Comparison of ENCODE assay signal across 11 mouse cellular contexts in the genomic region with DNA sequence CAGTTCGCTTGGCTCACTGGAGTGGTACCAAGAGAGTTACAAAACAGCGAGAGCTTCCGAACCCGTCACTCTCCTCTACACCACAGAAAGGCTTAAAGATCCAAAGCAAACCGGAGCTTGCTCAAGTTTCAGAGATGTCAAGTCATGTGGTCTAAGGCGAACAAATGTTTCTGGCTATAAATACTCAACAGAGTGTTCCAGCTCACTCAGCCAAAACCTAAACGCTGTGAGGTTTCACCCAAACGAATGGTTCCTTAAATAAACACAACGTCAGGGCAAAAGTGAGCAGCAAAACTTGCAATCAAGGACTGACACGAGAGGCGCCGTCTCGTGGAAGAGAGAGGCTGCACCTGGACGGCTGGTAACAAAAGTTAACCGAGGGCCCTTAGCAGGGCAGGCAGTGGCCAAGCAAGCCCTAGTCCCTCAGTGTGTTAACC.
DNase-seq lines count a peak whose midpoint lies in the region; ATAC-seq and TF ChIP-seq lines count a peak whose summit lies in the region.
"Had no signal": no experiment of that assay in that cellular context is flagged by ENCODE, and none has a peak within 500 bp of the region (broad histone marks: within the 10 kb centered on the region; RNA-seq: fewer than 3 reads in every experiment).

No protein-coding gene starts in this region.

- no peaks in the 10 kb centered on the region for H3K27me3 ChIP-seq in forebrain, postnatal 0 days (ENCODE audit: insufficient read depth, low read length)
- H3K27me3 ChIP-seq in forebrain, embryonic 13.5 days: no peaks in the 10 kb centered on the region
- H3K27me3 ChIP-seq in liver, postnatal 0 days (ENCODE audit: insufficient read depth, low read length): no peaks in the 10 kb centered on the region
- H3K27me3 ChIP-seq in liver, embryonic 11.5 days (replicated peaks; ENCODE audit: control insufficient read depth, insufficient read depth, low read length): no peaks in the 10 kb centered on the region
- H3K27me3 ChIP-seq: forebrain, embryonic 12.5 days; midbrain, embryonic 13.5 days had no signal

- H3K4me2 ChIP-seq in forebrain, postnatal 0 days (ENCODE audit: low read depth): no peak overlapping the region
- no peak overlapping the region for H3K4me2 ChIP-seq in forebrain, embryonic 13.5 days
- H3K4me2 ChIP-seq in liver, postnatal 0 days (ENCODE audit: low read depth, low read length): no peak overlapping the region
- no peak overlapping the region for H3K4me2 ChIP-seq in liver, embryonic 11.5 days
- H3K4me2 ChIP-seq: forebrain, embryonic 12.5 days; midbrain, embryonic 13.5 days had no signal

- peak; percentile 59; the same call in 1 of the 2 replicates for ATAC-seq in forebrain, postnatal 0 days
- ATAC-seq in forebrain, embryonic 13.5 days: no peak
- ATAC-seq in liver, postnatal 0 days: peak; percentile 62
- no peak for ATAC-seq in liver, embryonic 11.5 days (replicated peaks; ENCODE audit: low FRiP score)
- ATAC-seq: midbrain, embryonic 13.5 days had no signal

- DNase-seq in forebrain, postnatal 0 days: no peak
- DNase-seq in liver, postnatal 0 days: peak; percentile 21
- no peak for DNase-seq in liver, embryonic 11.5 days (ENCODE audit: low spot score)
- DNase-seq in lung, postnatal 25 days (ENCODE audit: low spot score): peak; percentile 57
- peak; percentile 27 for DNase-seq in thymus, postnatal 14 days
- DNase-seq in layer of hippocampus, adult 9-10 months (ENCODE audit: low spot score): no peak
- no peak for DNase-seq in urinary bladder, postnatal 4 days (ENCODE audit: low spot score in 2 of 2)
- DNase-seq: heart, postnatal 36 days had no signal

- H3K9me3 ChIP-seq in forebrain, postnatal 0 days (ENCODE audit: low read length): no peaks in the 10 kb centered on the region
- 0 out of 2 replicates have a peak, but pooled peaks cover 4% of the 10 kb centered on the region for H3K9me3 ChIP-seq in forebrain, embryonic 13.5 days (replicated peaks)
- no peaks in the 10 kb centered on the region for H3K9me3 ChIP-seq in liver, postnatal 0 days (ENCODE audit: low read length)
- no peaks in the 10 kb centered on the region for H3K9me3 ChIP-seq in liver, embryonic 11.5 days (ENCODE audit: control insufficient read depth, low read length)
- H3K9me3 ChIP-seq: forebrain, embryonic 12.5 days; midbrain, embryonic 13.5 days had no signal

- 0 out of 2 replicates have a peak, but pooled peaks have one; percentile 2 for TF ChIP-seq CTCF in forebrain, postnatal 0 days (IDR thresholded peaks at IDR 0.05; ENCODE audit: low read depth)
- TF ChIP-seq CTCF in liver, postnatal 0 days (IDR thresholded peaks at IDR 0.05; ENCODE audit: low read depth): peak; percentile 33

- no peaks in the 10 kb centered on the region for H3K36me3 ChIP-seq in forebrain, postnatal 0 days (ENCODE audit: insufficient read depth)
- no peaks in the 10 kb centered on the region for H3K36me3 ChIP-seq in forebrain, embryonic 13.5 days (ENCODE audit: poor library complexity, severe bottlenecking)
- no peaks in the 10 kb centered on the region for H3K36me3 ChIP-seq in liver, postnatal 0 days (replicated peaks; ENCODE audit: insufficient read depth, low read length)
- no peaks in the 10 kb centered on the region for H3K36me3 ChIP-seq in liver, embryonic 11.5 days (ENCODE audit: control insufficient read depth, insufficient read depth, low read length)
- H3K36me3 ChIP-seq: forebrain, embryonic 12.5 days; midbrain, embryonic 13.5 days had no signal

- no peak overlapping the region for H3K9ac ChIP-seq in forebrain, postnatal 0 days
- no peak overlapping the region for H3K9ac ChIP-seq in forebrain, embryonic 13.5 days
- H3K9ac ChIP-seq in liver, postnatal 0 days (replicated peaks): no peak overlapping the region
- no peak overlapping the region for H3K9ac ChIP-seq in liver, embryonic 11.5 days (ENCODE audit: low read depth, low read length)
- H3K9ac ChIP-seq: forebrain, embryonic 12.5 days; midbrain, embryonic 13.5 days had no signal

- no peak overlapping the region for H3K4me3 ChIP-seq in forebrain, postnatal 0 days (ENCODE audit: low read depth, low read length)
- no peak overlapping the region for H3K4me3 ChIP-seq in forebrain, embryonic 13.5 days
- no peak overlapping the region for H3K4me3 ChIP-seq in liver, postnatal 0 days (ENCODE audit: low read depth, low read length)
- H3K4me3 ChIP-seq in liver, embryonic 11.5 days (ENCODE audit: low read depth, low read length): no peak overlapping the region
- H3K4me3 ChIP-seq: forebrain, embryonic 12.5 days; midbrain, embryonic 13.5 days had no signal

- H3K27ac ChIP-seq in forebrain, postnatal 0 days (ENCODE audit: low read depth, low read length): no peak overlapping the region
- H3K27ac ChIP-seq in forebrain, embryonic 13.5 days: no peak overlapping the region
- peak overlapping the region; percentile 81 for H3K27ac ChIP-seq in liver, postnatal 0 days (ENCODE audit: low read depth)
- H3K27ac ChIP-seq in liver, embryonic 11.5 days (ENCODE audit: low read depth, low read length): no peak overlapping the region
- H3K27ac ChIP-seq: forebrain, embryonic 12.5 days; midbrain, embryonic 13.5 days had no signal

- 72% methylated on average over 15 of the region's 15 CpGs for WGBS in forebrain, postnatal 0 days
- 92% methylated on average over 15 of the region's 15 CpGs for WGBS in forebrain, embryonic 13.5 days
- 62% methylated on average over 15 of the region's 15 CpGs for WGBS in liver, postnatal 0 days (ENCODE audit: insufficient replicate concordance)
- WGBS in liver, embryonic 11.5 days: 71% methylated on average over 15 of the region's 15 CpGs

- no peaks in the 10 kb centered on the region for H3K4me1 ChIP-seq in forebrain, postnatal 0 days (ENCODE audit: insufficient read depth)
- no peaks in the 10 kb centered on the region for H3K4me1 ChIP-seq in forebrain, embryonic 13.5 days
- no peaks in the 10 kb centered on the region for H3K4me1 ChIP-seq in liver, postnatal 0 days (ENCODE audit: insufficient read depth)
- no peaks in the 10 kb centered on the region for H3K4me1 ChIP-seq in liver, embryonic 11.5 days (replicated peaks; ENCODE audit: control insufficient read depth, insufficient read depth, low read length)
- H3K4me1 ChIP-seq: forebrain, embryonic 12.5 days; midbrain, embryonic 13.5 days had no signal

- TF ChIP-seq EP300 in liver, postnatal 0 days (IDR thresholded peaks at IDR 0.05; ENCODE audit: low read depth): 0 out of 2 replicates have a peak, but pooled peaks have one; percentile 12

Comparison
In these comparisons a context has a peak if more than half of its experiments do, and no peak if none do; other contexts are left out.
1. ATAC-seq: peak in forebrain, postnatal 0 days (single experiment) and liver, postnatal 0 days (single experiment); none in forebrain, embryonic 13.5 days (single experiment) and liver, embryonic 11.5 days (single experiment).
2. DNase-seq: peak in liver, postnatal 0 days (single experiment), lung, postnatal 25 days (single experiment) and thymus, postnatal 14 days (single experiment); none in forebrain, postnatal 0 days (single experiment), liver, embryonic 11.5 days (single experiment), layer of hippocampus, adult 9-10 months (single experiment) and urinary bladder, postnatal 4 days (0 of 2).